Mouse (Mus musculus) megakaryocyte, embryonic 14.5 days (primary cell): ENCODE results near the gene Vinac1.

ENCODE experiments used
- FLI1 ChIP-seq: IDR thresholded peaks from 2 replicates; pipeline ENCODE4 v1.6.1; 2012; ENCODE audit warnings: low read length, inconsistent platforms, mixed read lengths
- GATA1 ChIP-seq: IDR thresholded peaks from 3 replicates; pipeline ENCODE4 v1.6.1; 2012; ENCODE audit warnings: mixed read lengths, low read length, inconsistent platforms, borderline replicate concordance

DNA sequence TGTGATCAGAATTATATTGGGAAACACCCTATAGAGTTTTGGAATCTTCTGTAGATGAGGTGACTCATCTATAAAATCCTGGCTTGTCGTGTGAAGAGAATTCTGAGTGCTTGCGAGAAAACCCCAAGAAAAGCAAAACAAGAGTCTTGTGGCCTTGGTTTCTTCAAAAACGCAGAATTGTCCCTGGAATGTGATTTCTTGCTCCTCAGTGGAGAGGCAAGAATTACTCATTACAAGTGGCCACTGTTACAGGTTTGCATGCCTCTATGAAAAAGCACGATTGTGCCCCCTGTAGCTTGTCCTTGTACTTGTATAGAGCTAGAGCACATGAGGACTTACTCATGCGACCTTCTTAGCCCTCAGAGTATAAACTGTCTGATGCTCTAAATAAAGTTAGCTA, 12.6 kb downstream of the Vinac1 start:
- no peak for TF ChIP-seq GATA1
- TF ChIP-seq FLI1, result no peak
